Mouse (Mus musculus) embryonic stem cell, embryonic (primary cell): ENCODE data around the gene Ccdc63.

Source experiments
- CTCF ChIA-PET, 4 experiments: fragments of 300-600 bp in 2 of 4; fragments of 350-600 bp in 2 of 4; sonication (Branson Sonifier 250); formaldehyde crosslinking; loops; one replicate each; lab custom pipeline; 2022; ENCODE audit warnings: inconsistent platforms in 2 of 4; lab: Charles Lee
- POLR2A ChIA-PET, 4 experiments: fragments of 300-600 bp in 2 of 4; fragments of 350-600 bp in 2 of 4; sonication (Branson Sonifier 250); formaldehyde crosslinking; loops; one replicate each; lab custom pipeline; 2022; ENCODE audit warnings: antibody characterized with exemption in 4 of 4, inconsistent platforms in 1 of 4; lab: Charles Lee

The Ccdc63 gene

GRCm38 (mm10) chr5:122158557-122159515, 18.2 kb upstream of the Ccdc63 start:
- ChIA-PET CTCF (interaction anchor here in 3 of 4 experiments (0.6 to 1.0 kb wide), 4 partner anchors 15 to 941 kb away, joined by 3 to 6 read pairs (median 4); no protein-coding TSS in a partner anchor), POLR2A (interaction anchor here (0.6 to 5.3 kb wide), 34 partner anchors 8 to 763 kb away, joined by 3 to 36 read pairs (median 4); no protein-coding TSS in a partner anchor)

DNA sequence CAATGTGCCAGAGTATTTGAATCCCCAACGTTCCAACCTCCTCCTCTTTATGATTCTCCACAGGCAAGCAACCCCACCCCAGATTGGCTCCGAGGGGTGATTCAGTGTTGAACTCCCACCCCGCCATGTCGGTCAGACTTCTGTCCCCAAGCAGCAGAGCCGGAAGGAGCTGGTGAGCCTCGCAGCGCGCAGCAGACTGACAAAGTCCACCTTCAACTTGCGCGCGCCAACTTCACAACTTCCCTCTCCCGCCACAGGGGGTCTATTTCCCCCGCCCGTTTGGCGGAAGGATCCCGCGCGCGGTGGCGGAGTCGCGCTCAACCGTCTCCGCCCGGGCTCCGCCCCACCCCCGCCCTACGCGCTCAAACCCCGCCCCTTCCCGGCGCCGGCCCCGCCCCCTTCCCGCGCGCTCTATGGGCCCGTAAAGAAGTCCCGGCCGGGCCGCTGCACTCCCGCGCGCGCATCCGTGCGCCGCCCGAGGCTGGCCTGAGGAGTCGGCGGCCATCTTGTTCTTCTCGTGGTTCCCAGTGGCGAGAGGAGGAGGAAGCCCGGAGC, 17.3 kb upstream of the Ccdc63 start, which contains the start of gene Ppp1cc:
TSS of gene Ppp1cc (plus strand) at position 452 of the 555 bp plus-strand sequence.
- POLR2A ChIA-PET = interaction anchor here (0.6 to 4.7 kb wide), 51 partner anchors 8 to 265 kb away, joined by 3 to 132 read pairs (median 6); partner anchors contain the start of genes Rad9b (in 2 of the 4), Tctn1 (in 2 of the 4) and Vps29 (in 2 of the 4)
- CTCF ChIA-PET = interaction anchor here (0.6 to 1.6 kb wide), 11 partner anchors 14 to 888 kb away, joined by 3 to 7 read pairs (median 4); no protein-coding TSS in a partner anchor

DNA sequence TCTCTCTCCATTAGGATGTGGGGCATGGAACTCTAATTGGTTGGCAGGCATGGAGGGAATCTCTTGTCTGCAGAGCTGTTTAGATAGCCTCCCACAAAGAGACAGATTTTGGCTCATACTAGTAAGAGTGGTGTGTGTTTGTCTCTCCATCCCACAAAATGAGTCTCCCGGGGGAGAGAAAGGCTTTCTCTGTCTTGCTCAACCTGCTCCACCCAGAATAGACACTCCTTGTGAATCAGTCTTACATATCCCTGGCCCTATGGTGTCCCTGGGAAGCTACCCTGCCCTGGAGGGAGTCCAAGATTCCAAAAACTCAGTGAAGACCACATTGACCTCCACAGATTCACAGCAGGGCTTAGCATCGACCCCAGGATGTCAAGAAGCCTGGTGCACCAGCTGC, 15.9 kb upstream of the Ccdc63 start:
- ChIA-PET CTCF (interaction anchor here in 3 of 4 experiments (0.5 to 1.7 kb wide), 10 partner anchors 8 to 40 kb away, joined by 3 to 7 read pairs (median 4); no protein-coding TSS in a partner anchor), POLR2A (interaction anchor here (0.5 to 4.7 kb wide), 32 partner anchors 8 to 318 kb away, joined by 3 to 132 read pairs (median 7); partner anchors contain the start of genes Rad9b (in 1 of the 4) and Vps29 (in 1 of the 4))

DNA sequence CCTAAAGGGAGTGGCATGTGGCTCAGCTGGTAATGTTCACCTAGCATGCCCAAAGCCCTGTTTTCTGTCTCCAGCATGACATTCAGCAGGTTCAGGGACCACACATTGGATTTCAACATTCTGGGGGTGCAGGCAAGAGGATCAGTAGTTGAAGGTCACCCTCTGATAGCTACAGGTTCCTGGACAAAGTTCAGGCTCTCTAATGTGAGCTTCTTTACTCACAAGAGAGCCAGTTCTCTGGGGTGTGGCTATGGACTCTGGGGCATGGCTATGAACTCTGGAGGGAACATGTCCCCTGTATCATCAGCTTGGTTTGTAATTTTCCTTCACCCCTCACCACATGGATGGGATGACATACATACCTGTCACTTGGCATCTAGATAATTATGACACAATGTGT, 15.0 kb upstream of the Ccdc63 start:
- CTCF ChIA-PET = interaction anchor here in 3 of 4 experiments (0.8 to 1.9 kb wide), 5 partner anchors 10 to 39 kb away, joined by 3 to 8 read pairs (median 5); no protein-coding TSS in a partner anchor

GRCm38 (mm10) chr5:122154782-122155181, 14.2 kb upstream of the Ccdc63 start:
- ChIA-PET CTCF (interaction anchor here in 3 of 4 experiments (0.6 to 1.9 kb wide), 4 partner anchors 9 to 497 kb away, joined by 3 to 8 read pairs (median 3); no protein-coding TSS in a partner anchor), POLR2A (interaction anchor here in 3 of 4 experiments (0.7 to 4.7 kb wide), 15 partner anchors 9 to 465 kb away, joined by 3 to 132 read pairs (median 15); no protein-coding TSS in a partner anchor)

More for the DNA sequence above, 15.0 kb upstream of the Ccdc63 start:
- POLR2A ChIA-PET = interaction anchor here in 3 of 4 experiments (0.6 to 4.7 kb wide), 21 partner anchors 10 to 464 kb away, joined by 3 to 132 read pairs (median 6); partner anchors contain the start of gene Tctn1 (in 1 of the 3)

DNA sequence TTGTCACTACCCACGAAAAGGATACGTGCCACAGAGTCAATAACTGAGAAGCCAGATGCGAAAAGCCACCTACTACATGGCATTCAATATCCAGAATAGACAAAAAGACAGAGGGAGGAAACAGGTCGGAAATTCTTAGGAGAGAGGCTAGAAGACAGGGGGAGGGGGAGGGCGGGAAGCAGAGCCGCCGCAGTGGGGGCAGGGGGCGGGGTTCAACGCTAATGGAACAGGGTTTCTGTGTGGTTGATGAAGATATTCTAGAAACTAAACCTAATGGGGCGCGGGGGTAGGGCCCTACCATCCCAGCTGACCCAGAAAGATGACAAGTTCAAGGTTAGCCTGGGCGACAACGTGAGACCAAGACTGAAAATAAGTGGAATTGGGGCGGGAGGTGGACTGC, 13.4 kb upstream of the Ccdc63 start:
- POLR2A ChIA-PET = interaction anchor here in 3 of 4 experiments (0.7 to 4.7 kb wide), 7 partner anchors 9 to 1436 kb away, joined by 3 to 132 read pairs (median 57); no protein-coding TSS in a partner anchor
- CTCF ChIA-PET = interaction anchor here in 2 of 4 experiments (0.7 to 1.1 kb wide), 2 partner anchors 12 to 498 kb away, joined by 3 read pairs; no protein-coding TSS in a partner anchor

- POLR2A ChIA-PET = interaction anchor here in 1 of 4 experiments (0.8 to 1.0 kb wide), 3 partner anchors 10 to 15 kb away, joined by 3 read pairs; no protein-coding TSS in a partner anchor
- CTCF ChIA-PET = interaction anchor here in 2 of 4 experiments (0.7 to 1.2 kb wide), 2 partner anchors 22 to 470 kb away, joined by 3 read pairs; no protein-coding TSS in a partner anchor
Observed at GRCm38 (mm10) chr5:122152508-122152907, 11.9 kb upstream of the Ccdc63 start.

DNA sequence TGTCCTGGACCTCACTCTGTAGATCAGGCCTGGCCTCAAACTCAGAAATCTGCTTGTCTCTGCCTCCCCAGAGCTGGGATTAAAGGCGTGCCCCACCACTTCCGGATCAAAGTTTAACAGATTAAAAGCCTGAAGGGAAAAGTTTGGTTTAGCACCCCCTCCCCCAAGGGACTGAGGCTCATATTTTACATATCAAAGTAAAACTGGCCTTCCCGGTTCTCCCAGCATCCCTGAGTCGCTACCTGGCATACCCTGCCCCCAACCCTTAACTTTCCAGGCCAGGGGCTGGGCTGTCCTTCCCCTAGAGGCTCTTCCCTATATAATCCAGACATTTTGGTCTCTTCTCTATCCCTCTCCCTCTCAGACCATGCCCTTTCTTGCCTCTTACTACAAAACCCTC, 8.6 kb upstream of the Ccdc63 start:
- POLR2A ChIA-PET = interaction anchor here (0.5 to 9.4 kb wide), 16 partner anchors 7 to 85 kb away, joined by 3 to 132 read pairs (median 7); partner anchors contain the start of genes Ppp1cc (in 4 of the 4) and Ccdc63 (in 1 of the 4)

GRCm38 (mm10) chr5:122148107-122148506, 7.5 kb upstream of the Ccdc63 start:
- ChIA-PET POLR2A (interaction anchor here (0.5 to 9.4 kb wide), 25 partner anchors 8 to 627 kb away, joined by 3 to 132 read pairs (median 6); partner anchors contain the start of gene Ppp1cc (in 4 of the 4)), CTCF (interaction anchor here in 3 of 4 experiments (0.7 to 9.0 kb wide), 7 partner anchors 8 to 918 kb away, joined by 3 to 118 read pairs (median 5); no protein-coding TSS in a partner anchor)

More for the DNA sequence above, 8.6 kb upstream of the Ccdc63 start:
- CTCF ChIA-PET = interaction anchor here in 2 of 4 experiments (0.6 to 9.0 kb wide), 3 partner anchors 18 to 244 kb away, joined by 4 to 118 read pairs (median 5); no protein-coding TSS in a partner anchor

- ChIA-PET CTCF (interaction anchor here (0.8 to 9.0 kb wide), 15 partner anchors 9 to 147 kb away, joined by 3 to 118 read pairs (median 4); partner anchors contain the start of gene Tctn1 (in 1 of the 4)), POLR2A (interaction anchor here (0.6 to 9.4 kb wide), 34 partner anchors 9 to 992 kb away, joined by 3 to 132 read pairs (median 6); partner anchors contain the start of genes Ppp1cc (in 4 of the 4) and Tctn1 (in 1 of the 4))
Observed at GRCm38 (mm10) chr5:122146609-122147008, 6.0 kb upstream of the Ccdc63 start.

DNA sequence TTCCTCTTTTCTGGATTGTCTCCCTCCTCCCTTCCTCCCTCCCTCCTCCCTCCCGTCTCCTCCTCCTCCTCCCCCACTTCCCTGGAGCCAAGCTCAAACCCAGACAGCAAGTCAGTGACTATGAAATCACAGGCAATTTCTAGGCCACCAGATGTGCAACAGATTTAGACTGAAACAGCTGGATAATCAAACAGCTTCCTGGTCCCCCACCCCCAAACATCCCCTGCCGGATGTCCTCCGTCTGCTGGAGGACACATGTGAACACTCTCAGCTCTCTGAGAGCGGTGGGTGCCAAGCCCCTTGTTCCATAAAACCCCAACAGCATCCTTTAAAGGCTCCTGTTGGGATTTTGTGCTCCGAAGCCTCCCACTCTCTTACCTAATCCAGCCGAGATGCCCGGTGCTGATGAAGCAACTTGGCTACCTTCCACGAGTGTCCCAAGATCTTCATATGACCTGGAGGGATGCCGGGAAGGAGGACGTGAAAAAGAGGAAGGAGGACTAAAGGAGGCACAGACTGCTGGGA, 5.5 kb upstream of the Ccdc63 start:
- POLR2A ChIA-PET = interaction anchor here (0.6 to 9.4 kb wide), 39 partner anchors 9 to 992 kb away, joined by 3 to 132 read pairs (median 6); partner anchors contain the start of genes Ppp1cc (in 4 of the 4), Fam216a (in 1 of the 4) and Tctn1 (in 1 of the 4)
- CTCF ChIA-PET = interaction anchor here (0.6 to 9.0 kb wide), 19 partner anchors 9 to 401 kb away, joined by 3 to 118 read pairs (median 4); partner anchors contain the start of gene Tctn1 (in 1 of the 4)

GRCm38 (mm10) chr5:122145381-122146055, 4.9 kb upstream of the Ccdc63 start:
- CTCF ChIA-PET = interaction anchor here (0.6 to 9.0 kb wide), 21 partner anchors 10 to 400 kb away, joined by 3 to 118 read pairs (median 5); partner anchors contain the start of gene Tctn1 (in 1 of the 4)
- POLR2A ChIA-PET = interaction anchor here (0.5 to 9.4 kb wide), 47 partner anchors 9 to 302 kb away, joined by 3 to 132 read pairs (median 4); partner anchors contain the start of genes Ppp1cc (in 4 of the 4), Tctn1 (in 2 of the 4), Fam216a (in 1 of the 4) and Rad9b (in 1 of the 4)

GRCm38 (mm10) chr5:122144825-122145224, 4.2 kb upstream of the Ccdc63 start:
- ChIA-PET CTCF (interaction anchor here (0.6 to 9.0 kb wide), 13 partner anchors 10 to 664 kb away, joined by 3 to 118 read pairs (median 6); partner anchors contain the start of gene Tctn1 (in 1 of the 4)), POLR2A (interaction anchor here (0.5 to 9.4 kb wide), 33 partner anchors 8 to 209 kb away, joined by 3 to 132 read pairs (median 5); partner anchors contain the start of genes Ppp1cc (in 4 of the 4), Rad9b (in 1 of the 4), Tctn1 (in 1 of the 4) and Vps29 (in 1 of the 4))

GRCm38 (mm10) chr5:122143543-122143942, 2.9 kb upstream of the Ccdc63 start:
- CTCF ChIA-PET = interaction anchor here (0.5 to 9.0 kb wide), 17 partner anchors 8 to 429 kb away, joined by 3 to 118 read pairs (median 4); partner anchors contain the start of genes Ppp1cc (in 1 of the 4) and Tctn1 (in 1 of the 4)
- POLR2A ChIA-PET = interaction anchor here in 3 of 4 experiments (0.6 to 9.4 kb wide), 13 partner anchors 8 to 183 kb away, joined by 3 to 132 read pairs (median 10); partner anchors contain the start of gene Ppp1cc (in 3 of the 3)
